Mouse (Mus musculus) urinary bladder, postnatal 25 days (tissue): ENCODE results near the gene Alox5ap.

Source experiments
- DNase-seq: peaks from one replicate; pipeline ENCODE4 v3.0.0; 2022; ENCODE audit warnings: low spot score

Alox5ap gene

DNA sequence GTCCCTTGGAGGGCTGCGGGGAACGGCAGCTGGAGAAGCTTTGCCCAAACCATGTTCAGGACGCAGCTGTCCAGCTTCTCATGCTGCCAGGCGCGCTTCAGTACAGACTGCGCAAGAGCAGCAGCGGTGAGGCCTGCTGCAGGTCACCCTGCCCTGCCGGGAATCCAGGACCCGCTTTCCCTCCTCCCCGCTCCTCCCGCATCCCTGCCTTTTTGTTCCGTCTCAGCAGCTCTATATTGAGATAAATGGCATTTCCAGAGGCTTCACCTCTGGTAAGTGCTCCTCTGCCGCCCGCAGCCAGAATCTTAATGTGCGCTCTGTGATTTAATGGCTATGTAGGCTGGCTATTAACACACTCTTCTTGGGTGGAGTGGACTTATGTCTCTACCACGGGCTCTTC, 5.5 kb upstream of the Alox5ap start:
- DNase-seq, result no peak

DNA sequence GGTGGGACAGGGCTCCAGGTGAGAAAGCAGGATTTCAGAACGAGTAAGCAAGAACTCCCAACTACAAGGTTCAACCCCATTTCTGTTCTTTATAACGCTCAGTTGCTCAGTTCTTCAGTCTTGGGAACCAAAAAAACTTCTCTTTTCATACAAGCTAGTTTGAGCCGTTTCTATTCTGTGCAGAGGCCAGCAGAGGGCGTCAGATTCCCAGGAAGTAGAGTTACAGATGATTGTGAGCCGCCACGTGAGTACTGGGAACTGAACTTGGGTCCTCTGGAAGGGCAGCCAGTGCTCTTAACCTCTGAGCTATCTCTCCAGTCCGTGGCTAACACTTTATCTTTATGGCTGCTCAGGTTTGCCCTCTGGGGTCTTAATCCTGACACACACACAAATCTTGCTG, 3.1 kb upstream of the Alox5ap start:
- no peak for DNase-seq

DNA sequence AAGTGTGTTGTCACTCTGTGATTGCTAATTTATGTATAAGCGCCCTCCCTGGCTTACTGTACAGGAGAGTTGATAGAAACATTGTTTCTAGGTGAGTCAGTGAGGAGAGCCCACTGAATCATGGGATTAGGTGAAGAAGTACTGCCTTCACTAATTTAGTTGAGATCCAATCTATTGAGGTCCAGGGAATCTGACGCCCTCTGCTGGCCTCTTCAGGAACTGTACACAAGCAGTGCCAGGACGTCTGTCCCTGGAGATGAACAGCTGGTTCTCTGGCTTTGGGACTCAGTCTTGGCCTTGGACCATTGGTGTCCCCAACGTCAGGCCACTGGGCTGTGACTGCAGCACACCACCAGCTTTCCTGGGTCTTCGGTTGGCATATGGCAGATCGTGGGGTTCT, 2.7 kb upstream of the Alox5ap start:
- DNase-seq, result no peak

DNA sequence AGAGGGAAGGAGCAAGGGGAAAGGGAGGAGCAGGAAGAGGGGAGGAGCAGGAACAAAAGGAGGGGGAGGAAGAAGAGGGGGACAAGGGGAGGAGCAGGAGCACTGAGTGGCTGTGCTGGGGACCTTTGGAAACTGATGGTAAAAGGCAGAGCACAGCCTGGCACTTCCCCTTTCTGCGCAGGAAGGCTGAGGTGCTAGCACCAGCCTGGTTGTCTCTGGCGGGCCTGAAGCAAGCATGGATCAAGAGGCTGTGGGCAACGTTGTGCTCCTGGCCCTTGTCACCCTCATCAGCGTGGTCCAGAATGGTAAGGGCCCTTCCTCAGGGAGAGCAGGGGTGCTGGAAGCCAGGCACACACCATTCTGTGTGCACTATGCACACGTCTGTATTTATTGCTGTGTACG, 312 bp downstream of the Alox5ap start:
- DNase-seq, result no peak

DNA sequence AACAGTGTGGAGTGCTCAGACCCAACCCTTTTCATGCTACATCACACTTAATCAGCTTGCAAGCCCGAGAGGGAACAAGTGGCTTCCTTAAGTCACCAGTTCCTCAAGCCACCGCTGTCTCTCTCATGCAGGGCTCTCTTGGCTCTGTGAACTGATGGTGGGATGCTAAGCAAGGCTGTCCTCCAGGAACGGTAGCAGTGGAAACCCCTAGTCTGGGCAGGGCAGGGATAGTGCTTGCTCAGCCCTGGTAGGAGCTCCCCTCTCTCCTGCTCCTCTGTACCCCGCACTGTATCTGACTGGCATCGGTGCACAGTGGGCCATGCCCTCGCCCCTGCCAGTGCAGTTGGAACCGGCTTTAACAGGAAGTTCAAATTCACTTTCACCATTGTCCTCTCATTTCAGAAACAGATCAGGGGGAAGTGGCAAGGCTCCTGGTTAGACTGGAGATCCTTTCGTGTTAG, 2.2 kb downstream of the Alox5ap start:
- DNase-seq, result no peak

DNA sequence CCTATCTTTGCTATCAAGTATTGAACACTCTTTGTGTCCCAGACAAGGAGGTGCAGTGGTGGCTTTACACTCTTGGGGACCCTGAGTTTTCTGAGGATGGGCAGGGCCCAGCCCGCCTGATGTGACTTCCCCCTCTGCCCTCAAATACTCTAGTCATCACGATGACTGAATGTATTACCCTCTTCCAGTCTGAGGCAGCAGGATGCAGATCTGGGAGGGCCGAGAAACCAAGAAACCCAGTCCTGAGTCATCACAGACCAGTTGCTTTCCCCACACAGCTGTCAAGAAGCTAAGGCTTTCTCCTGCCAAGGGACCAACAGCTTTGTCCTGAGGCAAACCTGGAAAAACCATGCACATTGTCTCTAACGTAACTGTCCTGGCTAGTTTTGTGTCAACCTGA, 2.9 kb downstream of the Alox5ap start:
- no peak for DNase-seq

DNA sequence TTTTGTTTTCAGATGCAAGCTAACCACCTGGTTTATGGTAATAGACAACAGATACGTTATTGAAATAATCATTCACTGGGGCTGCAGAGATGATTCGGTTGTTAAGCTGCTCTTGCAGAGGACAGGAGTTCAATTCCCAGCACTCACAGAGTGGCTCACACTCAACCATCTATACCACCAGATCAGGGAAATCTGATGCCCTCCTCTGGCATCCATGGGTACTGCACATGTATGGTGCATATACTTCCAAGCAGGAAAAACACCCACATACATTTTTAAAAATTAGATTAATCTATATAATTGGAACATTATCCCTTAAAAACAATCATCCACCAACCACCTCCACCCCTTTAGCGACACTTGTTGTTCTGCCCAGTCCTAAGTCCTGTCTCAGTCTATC, 6.7 kb downstream of the Alox5ap start:
- DNase-seq, result no peak

DNA sequence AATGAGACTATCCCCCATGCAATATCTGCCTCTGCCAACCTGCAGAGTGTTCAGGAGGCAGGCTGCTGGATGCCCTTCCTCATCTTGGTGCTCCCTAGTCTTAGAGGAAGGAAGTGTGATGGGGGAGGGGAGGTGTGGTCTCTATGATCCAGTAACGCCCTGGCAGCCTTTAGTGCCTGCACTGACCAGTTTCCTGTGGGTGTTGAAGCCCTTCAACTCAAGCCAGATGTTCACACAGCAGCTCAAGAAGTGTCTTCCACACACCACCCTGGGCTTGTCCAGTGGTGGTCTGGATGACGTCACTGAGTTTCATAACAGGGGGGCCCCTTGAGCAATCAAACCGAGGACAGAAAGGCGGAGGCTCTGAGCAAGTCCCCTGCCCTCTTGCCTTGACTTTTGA, 8.0 kb downstream of the Alox5ap start:
- DNase-seq, result no peak

DNA sequence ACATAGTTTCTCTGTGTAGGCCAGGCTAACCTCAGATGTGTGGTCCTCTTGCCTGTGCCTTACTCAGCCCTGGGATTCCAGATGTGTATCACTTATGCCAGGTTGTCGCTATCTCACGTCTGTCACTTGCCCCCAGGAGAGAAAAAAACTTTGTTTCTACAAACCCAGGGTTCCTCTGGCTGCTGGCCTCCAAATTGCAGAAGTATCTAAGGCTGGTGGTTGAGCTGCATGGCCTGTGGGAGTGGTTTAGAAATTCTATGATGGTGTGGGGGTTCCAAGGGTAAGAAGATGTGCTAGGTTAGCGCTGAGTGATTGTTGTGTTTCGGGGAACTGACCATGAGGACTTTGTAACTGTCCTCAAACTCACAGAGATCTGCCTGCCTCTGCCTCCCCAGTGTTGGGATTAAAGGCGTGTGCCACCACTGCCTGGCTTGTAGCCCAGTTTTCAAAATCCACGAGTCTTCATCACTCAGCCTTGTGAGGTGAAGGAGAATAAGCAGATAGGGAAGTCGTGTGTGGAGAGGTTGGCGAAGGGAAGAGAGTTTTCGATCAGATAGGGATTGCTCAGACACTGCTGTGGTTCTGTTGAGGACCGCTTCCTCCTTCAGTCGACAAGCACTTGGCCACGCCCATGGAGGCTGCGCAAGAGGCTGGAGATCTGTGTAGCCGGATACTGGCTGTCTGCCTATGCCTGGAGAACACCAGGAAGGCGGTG, 10.0 kb downstream of the Alox5ap start:
- no peak for DNase-seq

DNA sequence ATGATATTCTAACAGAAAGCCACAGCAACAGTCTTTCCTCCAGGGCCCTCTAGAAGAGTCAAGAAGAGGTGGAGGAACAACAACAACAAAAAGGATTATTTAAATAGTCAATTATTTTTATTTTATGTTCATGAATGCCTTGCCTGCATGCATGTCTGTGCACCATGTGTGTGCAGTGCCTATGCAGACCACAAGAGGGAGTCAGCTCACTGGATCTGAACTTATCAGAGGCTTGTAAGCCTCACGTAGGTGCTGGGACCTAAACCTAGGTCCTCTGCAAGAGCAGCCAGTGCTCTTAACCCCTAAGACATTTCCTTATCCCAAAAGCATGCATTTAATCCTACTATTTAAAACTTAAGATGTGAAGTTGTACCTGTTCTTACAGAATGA, 10.5 kb downstream of the Alox5ap start:
- no peak for DNase-seq

DNA sequence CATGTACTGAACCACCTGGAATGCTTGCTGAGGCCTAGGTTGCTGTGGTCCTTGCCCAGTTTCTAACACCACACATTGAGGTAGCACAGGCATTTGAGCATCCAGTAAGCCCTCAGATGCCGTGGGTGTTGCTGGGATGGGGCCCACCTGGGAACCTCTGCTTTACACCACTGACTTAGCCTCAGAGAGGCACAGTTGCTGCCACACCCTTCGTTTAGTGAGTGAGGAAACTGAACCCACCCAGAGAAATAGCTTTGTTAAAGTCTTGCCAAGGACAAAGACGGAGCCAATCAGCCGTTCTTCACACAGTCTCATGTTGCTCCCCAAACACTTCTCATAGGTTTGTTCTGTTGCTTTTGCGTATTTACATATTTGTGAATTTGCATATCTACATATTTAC, 13.0 kb downstream of the Alox5ap start:
- no peak for DNase-seq

DNA sequence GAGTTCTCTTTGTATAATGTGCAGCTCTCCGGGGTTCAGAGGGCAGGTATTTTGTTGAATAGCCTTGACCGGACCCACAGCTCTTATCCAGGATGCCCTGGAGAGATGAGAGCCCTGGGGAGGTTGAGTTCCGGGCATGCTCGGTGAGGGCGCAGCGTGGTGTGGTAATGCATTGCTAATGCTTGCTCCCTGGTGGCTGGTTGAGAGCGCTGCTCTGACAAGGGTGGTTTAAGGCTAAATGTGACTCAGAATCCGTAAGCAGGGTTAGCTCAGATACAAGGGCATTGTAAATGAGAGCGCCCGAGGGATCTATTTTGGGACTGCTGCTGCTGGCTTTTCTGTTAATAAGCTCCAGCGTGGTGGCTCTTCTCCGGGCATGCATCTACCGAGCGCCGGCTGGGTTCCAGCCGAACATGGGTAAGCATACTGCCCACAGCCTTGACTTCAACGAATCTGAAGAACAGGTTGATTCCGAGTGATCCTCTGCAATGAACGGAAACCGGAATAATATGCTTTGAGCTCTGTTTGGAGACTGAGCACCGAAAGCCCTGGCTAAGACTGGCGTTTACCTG, 14.8 kb downstream of the Alox5ap start:
- DNase-seq, result no peak

DNA sequence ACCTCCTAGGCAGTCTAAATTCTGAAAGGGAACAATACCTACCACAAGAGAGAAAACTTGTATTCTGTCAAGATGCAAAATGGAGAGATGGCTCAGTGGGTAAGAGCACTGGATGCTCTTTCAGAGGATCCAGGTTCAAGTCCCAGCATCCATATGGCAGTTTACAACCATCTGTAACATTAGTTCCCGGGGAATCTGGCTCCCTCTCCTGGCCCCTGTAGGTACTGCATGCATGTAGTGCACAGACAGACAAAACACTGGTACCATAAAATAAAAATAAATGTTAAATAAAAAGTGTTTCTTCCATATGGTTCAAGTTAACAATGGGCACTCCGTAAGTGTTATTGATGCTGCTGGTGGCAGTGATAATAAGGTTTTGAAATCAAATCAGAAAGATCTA, 18.4 kb downstream of the Alox5ap start:
- DNase-seq, result no peak

DNA sequence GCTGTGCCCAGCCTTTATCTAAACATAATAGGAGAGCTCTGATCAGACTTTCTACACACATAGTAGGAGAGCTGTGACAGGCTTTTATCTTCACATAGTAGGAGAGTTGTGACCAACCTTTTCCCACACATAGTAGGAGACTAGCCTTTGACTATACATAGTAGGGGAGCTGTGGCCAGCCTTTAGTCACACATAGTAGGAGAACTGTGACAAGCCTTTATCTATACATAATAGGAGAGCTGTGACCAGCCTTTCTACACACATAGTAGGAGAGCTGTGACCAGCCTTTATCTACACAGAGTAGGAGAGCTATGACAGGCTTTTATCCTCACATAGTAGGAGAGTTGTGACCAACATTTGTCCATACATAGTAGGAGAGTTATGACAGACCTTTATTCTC, 19.3 kb downstream of the Alox5ap start:
- no peak for DNase-seq

DNA sequence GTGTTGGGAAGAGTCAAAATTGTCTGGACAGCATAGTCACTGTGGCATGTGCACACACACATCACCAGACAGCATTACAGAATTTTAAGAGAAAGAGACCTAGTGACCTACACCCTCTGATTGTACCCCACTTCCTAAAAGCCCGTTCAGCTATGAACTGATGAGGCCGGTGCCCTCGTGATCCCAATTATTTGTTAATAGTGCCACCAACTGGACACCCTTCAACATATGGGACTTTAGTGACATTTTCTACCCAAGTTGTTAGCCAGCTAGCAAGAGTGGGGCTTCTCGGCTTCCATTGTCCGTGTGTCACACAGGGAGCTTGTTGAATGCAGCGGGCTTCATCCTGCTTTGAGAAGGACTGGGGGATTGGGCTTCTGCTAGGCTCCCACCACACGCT, 21.5 kb downstream of the Alox5ap start:
- DNase-seq, result no peak

DNA sequence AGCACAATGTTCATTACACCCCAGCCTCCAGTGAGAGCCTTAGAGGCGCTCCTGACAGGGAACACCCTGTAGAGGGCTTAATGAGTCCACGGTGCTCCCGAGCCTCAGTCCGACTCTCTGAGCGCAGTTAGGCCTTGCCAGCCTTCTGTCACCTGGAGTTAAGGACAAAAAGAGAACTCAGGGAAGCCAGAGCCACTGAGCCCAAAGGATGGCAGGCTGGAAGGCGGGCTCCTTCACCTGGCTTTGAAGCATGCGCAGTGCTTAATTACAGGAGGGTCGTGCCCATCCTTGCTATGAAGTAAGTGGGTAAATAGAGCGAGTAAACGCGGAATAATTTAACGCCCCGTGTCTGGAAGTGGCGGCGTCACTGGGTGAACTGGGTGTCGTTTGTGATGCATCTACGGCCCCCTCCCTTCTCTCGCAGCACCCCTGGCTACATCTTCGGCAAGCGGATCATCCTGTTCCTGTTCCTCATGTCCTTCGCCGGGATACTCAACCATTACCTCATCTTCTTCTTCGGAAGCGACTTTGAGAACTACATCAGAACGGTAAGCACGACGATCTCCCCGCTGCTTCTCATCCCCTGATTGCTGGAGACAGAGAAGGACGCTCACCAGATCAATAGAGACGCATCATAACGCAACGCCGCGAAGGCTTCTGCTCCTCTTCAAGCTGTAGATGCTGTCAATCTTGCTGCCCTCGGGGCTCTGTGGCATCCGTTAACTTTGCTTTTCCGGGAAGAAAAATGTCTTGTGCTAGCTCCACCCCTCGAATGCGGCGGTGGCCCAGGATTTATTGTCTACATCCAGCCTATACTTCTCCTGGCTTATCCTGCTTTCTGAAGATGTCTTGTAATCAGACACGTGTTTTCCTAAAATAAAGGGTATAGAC, 22.8 kb downstream of the Alox5ap start:
- no peak for DNase-seq

DNA sequence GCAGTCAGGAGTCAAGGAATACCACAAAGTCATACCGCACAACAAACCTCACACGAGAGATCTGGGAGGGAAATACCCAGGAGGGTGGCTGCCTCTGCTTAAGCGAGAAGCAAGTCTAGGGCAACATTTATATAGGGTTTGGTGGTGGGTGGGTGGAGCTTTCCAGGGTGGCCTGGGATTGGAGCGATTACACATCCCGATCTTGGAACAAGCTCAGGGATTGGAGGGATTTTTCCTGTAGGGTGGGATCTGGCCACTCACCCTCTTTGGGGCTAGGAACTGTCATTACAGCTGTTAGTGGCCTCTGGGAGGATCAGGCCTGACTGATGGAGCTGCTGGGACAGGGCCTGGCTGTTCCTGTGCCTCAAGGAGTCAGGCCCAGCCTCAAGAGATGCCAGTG, 26.7 kb downstream of the Alox5ap start:
- no peak for DNase-seq

DNA sequence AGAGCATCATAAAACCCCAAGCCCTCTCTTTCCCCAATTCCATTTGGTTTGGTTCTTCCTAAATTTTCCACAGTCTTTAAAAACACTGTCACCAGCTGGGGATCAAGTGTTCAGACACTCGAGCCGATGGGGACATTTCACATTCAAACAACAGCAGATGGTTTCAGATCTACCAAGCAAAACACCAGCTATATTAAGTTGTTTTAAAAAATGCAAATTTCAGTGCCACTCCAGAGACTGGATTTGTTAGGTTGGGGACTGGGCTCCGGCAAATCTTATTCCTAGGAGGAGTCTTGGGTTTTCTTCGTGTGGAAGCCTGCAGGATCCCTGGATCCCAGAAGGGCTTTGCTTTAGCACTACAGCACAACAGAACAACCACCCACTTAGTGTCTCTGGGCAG, 28.5 kb downstream of the Alox5ap start:
- DNase-seq, result no peak

DNA sequence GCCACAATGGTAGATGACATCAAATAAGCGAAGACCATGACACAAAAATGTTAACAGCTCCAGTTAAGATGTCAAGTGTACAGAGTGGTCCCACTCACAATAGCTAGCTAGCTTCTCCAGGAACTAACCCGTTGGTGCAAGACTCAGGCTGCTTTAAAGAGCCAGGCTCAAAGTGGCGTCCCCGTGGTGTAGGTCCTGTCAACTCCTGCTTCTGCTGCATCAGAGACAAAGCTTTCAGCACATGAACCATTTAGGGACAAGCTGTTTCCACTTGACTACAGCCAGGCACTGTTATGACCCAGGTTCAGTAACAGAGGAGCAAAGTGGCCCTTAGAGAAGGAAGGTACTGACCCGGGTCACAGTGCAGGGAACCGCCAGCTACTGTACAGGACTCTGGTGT, 32.2 kb downstream of the Alox5ap start:
- DNase-seq, result no peak

DNA sequence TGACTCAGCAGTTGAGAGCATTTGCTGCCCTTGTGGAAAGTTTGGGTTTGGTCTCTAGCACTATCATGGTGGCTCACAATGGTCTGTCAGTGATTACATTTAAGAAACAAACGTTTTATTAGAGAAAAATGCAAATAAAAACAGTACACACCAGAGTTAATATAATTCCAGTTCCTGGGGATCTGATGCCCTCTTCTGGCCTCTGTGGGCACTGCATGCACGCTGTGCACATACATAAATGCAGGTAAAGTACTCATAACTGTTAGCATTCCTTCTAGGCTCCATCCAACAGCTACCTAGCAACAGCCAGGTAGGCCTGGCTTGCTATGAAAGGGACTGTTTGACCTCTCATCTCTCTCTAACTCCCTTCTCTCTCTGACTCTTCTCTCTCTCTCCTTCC, 32.9 kb downstream of the Alox5ap start:
- no peak for DNase-seq

DNA sequence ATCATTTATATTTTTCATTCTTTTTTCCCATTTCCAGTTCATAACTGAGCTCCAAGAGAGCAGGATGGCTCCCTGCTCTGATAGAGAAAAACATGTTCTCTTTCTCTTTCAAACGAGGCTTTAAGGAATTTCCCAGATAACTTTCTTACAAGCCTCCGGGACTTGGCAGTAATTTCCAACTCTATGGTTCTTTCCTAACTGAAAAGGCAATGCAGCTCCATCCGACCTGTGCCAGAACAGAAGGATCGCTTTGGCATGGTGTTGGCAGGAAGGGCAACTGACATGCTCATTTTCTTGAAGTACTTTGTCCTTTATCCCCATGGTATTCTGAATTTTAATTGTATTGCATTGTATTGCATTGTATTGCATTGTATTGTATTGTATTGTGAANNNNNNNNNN, 33.7 kb downstream of the Alox5ap start:
- no peak for DNase-seq

DNA sequence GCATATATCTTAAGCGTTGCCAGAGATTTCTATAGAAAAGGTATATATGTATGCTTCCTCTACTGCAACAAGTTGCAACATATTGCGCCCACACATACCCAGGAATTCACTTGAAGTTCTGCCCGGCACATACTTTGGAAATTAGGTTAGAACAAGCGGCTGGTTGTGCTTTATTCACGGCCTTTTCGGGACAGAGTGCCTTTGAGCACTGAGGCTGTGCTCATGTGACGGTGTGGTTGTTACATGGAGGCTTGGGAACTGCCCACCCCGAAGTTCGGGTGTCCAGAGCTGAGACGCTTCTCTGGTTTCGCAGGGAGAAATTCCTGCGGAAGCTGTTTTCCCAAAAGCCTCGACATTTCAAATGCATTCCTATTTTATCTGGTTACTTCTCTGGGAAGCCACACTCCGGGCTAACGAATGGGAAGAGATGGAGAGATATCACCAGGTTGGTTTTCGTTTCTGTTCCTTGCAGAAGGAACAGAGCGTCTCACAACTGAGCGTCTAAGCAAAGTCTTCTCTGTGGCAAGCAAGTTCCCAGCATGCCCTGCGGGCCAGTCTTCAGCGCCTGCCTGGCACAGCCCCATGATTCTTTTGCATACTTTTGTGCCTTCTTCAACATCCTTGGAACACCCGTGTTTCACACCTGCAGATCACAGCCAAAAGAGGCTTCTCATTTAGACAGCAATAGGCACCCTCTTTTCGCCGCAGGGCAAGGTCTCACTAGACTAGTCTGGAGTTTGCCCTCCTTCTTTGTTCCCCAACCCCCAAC, 48.5 kb downstream of the Alox5ap start:
- no peak for DNase-seq
